Mouse (Mus musculus): Measurements from ENCODE around the gene Pde3a. TPM values are rescaled to one million over a fixed set of nuclear protein-coding genes. Genes with fewer than 3 reads are reported as not detected.

Pde3a gene
- polyA plus RNA-seq, 1 experiment from 2014 or later: 6.3 TPM

DNA sequence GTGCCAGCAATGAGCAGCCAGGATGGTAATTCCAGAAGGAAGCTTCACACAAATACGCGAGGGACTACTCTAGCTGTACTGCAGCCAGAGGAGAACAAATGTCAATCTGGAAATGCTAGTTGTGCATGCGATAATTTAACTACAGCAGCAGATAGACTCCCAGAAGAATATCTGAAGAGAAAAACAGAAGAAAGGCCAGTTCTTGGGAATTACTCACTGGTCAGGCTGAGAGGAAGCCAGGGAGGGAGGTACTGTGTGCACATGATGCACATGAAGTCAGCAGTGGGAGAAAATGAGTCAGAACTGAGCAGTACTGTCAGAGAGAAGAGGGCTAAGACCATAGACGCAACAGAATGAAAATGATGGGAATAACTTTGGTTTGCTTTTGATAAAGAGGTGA, 159.7 kb downstream of the Pde3a start:
- Histone ChIP-seq H3K36me3 (no peaks in the 10 kb centered on the region), H3K27ac (no peak overlapping the region), H3K9ac (no peak overlapping the region), H3K9me3 (no peaks in the 10 kb centered on the region), H3K4me1 (peaks cover 24% of the 10 kb centered on the region), H3K27me3 (no peaks in the 10 kb centered on the region), H3K4me2 (no peak overlapping the region), H3K4me3 (no peak overlapping the region)
- 89% methylated on average over 4 of the region's 4 CpGs for WGBS
- no peak for ATAC-seq (ENCODE audit: insufficient number of reproducible peaks, insufficient read depth, low FRiP score, low TSS enrichment, low read depth)

DNA sequence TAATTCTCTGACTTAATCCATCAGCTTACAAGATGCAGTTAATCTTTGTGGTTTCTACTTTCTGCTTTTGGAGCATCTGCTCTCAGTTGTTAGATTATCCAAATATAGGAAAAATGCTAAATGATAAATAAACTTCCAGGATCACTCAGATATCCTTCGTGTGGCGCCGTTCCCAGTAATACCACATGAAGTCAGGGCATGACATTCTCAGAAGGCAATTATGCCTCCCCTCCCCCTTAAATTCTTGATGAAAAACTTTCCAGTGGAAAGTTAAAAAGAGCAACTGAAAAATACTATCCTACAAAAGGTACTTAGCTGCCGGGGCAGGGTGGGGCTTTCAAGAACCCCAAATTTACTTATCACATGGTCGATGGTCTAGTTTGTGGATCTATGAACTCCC, 161.8 kb downstream of the Pde3a start:
- H3K4me1 ChIP-seq: peaks cover 13% of the 10 kb centered on the region
- H3K36me3 ChIP-seq: no peaks in the 10 kb centered on the region
- no peak overlapping the region for H3K27ac ChIP-seq
- no peaks in the 10 kb centered on the region for H3K27me3 ChIP-seq
- no peak overlapping the region for H3K9ac ChIP-seq
- no peak for ATAC-seq (ENCODE audit: insufficient number of reproducible peaks, insufficient read depth, low FRiP score, low TSS enrichment, low read depth)
- WGBS: 67% methylated on average over 5 of the region's 5 CpGs
- H3K4me2 ChIP-seq: no peak overlapping the region
- H3K4me3 ChIP-seq: no peak overlapping the region
- no peaks in the 10 kb centered on the region for H3K9me3 ChIP-seq

DNA sequence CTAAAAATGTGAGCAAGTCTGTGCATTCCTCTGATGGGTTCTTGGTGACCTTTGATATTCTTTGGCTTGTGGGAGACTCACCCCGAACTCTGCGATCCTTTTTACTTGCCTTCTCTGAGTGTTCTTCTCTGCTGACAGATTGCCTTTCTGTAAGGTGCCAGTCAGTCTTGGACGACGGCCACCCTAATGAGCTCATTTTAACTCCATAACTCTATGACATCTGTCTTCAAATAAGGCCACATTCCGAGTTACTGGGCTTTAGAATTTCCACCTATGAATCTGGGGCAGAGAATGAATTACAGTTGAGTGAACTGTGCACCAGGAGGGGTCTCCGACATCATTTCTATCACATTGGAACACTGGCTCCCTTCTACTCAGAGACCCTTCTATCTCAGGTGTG, 176.0 kb downstream of the Pde3a start:
- H3K9ac ChIP-seq: no peak overlapping the region
- 84% methylated on average over 6 of the region's 6 CpGs for WGBS
- no peak overlapping the region for H3K27ac ChIP-seq
- H3K4me3 ChIP-seq: no peak overlapping the region
- no peaks in the 10 kb centered on the region for H3K27me3 ChIP-seq
- H3K4me2 ChIP-seq: no peak overlapping the region
- no peaks in the 10 kb centered on the region for H3K4me1 ChIP-seq
- no peak for ATAC-seq (ENCODE audit: insufficient number of reproducible peaks, insufficient read depth, low FRiP score, low TSS enrichment, low read depth)
- H3K36me3 ChIP-seq: no peaks in the 10 kb centered on the region
- no peaks in the 10 kb centered on the region for H3K9me3 ChIP-seq

DNA sequence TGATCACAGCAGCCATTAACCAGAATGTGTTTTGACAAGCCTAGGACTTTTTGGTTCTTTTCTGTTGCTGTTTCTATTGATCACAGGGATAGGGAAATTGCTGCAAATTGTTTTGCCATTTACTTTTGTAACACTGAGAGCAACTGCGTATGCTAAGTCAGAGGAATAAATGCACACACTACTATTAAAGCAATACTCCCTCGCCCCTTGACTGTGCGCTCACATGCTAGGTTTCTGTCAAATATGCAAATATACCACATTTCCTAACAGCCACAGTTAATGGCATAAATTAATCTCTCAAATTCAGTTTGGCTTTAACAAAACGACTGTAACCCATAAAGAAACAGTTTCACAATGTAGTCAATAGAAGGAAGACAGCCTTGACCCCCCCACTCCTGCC, 179.5 kb downstream of the Pde3a start:
- WGBS: 76% methylated on average over 4 of the region's 4 CpGs
- Histone ChIP-seq H3K9ac (no peak overlapping the region), H3K4me2 (no peak overlapping the region), H3K27me3 (no peaks in the 10 kb centered on the region), H3K4me1 (no peaks in the 10 kb centered on the region), H3K4me3 (no peak overlapping the region), H3K27ac (no peak overlapping the region), H3K9me3 (no peaks in the 10 kb centered on the region), H3K36me3 (peaks cover 7% of the 10 kb centered on the region; the same call in 1 of the 2 replicates)
- no peak for ATAC-seq (ENCODE audit: insufficient number of reproducible peaks, insufficient read depth, low FRiP score, low TSS enrichment, low read depth)

DNA sequence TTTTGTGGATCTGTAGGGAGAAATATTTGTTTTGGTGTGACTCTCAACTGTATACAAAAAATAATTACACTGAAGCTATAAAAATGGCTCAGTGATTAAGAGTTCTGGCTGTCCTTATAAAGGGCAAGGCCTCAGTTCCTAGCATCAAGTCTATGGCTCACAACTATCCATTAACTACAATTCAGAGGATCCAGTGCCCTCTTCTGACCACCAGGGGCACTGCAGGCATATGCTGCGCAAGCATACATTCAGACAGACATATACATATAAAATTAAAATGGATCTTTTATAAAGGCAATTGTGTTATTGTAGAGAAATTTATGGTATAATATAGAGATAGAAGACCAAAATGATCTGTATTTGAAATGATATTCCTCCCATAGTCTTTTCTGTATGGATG, 181.1 kb downstream of the Pde3a start:
- H3K36me3 ChIP-seq: peaks cover 7% of the 10 kb centered on the region; the same call in 1 of the 2 replicates
- WGBS: 95% methylated on average over 1 of the region's 1 CpGs
- H3K4me2 ChIP-seq: no peak overlapping the region
- no peaks in the 10 kb centered on the region for H3K9me3 ChIP-seq
- no peak overlapping the region for H3K4me3 ChIP-seq
- H3K27me3 ChIP-seq: no peaks in the 10 kb centered on the region
- no peak overlapping the region for H3K27ac ChIP-seq
- ATAC-seq (ENCODE audit: insufficient number of reproducible peaks, insufficient read depth, low FRiP score, low TSS enrichment, low read depth): no peak
- no peak overlapping the region for H3K9ac ChIP-seq
- H3K4me1 ChIP-seq: peaks cover 13% of the 10 kb centered on the region

DNA sequence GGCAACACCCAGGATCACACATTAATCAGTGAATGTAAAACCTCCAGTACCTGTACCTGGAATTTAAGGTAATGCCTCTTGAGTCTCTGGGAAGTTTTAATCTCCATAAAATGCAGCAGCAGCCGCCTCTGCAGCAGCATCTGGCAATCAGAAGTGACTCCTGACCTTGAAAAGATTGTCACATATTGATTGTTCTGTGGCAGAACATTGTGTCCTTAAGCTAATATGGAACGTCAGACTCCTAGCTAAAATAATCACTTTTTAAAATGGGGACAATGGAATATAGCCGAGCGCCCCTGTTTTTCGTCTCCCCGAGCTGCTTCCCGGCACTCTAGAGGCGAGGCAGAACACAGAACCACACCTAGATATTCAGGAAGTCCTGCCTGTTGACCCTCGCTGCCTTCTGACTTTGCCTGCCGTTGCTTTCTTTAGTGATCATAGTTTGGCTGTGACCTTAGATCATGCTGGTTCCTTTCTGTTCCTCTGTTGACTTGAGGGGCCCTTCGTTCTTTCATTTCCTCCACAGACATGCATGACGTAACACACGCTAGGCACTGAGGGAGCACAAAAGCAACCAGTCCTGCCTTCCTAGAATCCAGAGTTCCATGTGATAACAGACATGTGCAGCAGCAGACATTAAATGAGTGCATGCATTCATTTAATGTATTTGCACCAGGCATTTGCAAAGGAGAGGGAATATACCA, 183.4 kb downstream of the Pde3a start:
- WGBS: 89% methylated on average over 13 of the region's 13 CpGs
- Histone ChIP-seq H3K9ac (no peak overlapping the region), H3K4me2 (no peak overlapping the region), H3K4me3 (no peak overlapping the region), H3K27ac (no peak overlapping the region), H3K36me3 (peaks cover 7% of the 10 kb centered on the region; the same call in 1 of the 2 replicates), H3K4me1 (peaks cover 15% of the 10 kb centered on the region), H3K27me3 (no peaks in the 10 kb centered on the region), H3K9me3 (no peaks in the 10 kb centered on the region)
- no peak for ATAC-seq (ENCODE audit: insufficient number of reproducible peaks, insufficient read depth, low FRiP score, low TSS enrichment, low read depth)

DNA sequence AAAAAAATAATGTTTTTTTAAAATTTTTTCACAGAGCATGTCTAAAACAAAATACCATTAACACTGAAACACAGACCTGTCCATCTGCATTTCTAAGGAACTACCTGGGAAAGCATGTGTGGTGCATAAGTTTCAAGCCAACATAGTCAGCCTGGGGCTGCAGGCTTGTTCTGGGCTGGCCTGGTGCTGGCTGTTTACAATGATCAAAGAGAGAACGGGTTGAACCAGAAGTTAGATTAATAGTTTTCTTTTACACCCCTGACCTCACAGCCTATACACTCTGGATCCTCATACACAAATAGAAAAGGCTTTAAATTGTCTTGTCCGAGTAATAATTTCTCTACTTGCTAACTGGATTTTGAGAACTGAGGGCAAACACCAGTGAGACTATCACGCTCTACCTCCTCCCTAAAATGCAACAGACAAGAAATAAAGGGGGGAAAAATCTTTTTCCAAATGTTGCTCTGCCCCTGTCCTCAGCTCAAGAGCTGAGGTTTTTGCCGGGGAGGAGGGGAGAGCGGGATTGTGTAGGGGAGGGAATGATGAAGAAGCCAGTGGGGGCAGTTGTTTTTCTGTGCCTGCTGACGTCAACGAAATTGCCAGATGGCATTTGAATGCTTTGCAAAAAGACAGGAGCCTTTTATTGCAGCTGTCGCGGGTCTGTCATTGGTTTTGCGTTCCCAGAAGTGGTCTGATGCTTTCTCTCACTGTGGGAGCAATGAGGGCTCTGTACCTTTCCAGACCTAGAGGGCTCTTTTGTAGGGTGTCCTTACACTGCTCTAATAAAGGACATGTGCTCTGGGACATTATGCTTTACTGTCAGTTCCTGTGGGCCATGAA, 185.1 kb downstream of the Pde3a start:
- H3K27ac ChIP-seq: peak overlapping the region; percentile 24; the same call in 1 of the 2 replicates
- ATAC-seq (ENCODE audit: insufficient number of reproducible peaks, insufficient read depth, low FRiP score, low TSS enrichment, low read depth): no peak
- H3K36me3 ChIP-seq: peaks cover 7% of the 10 kb centered on the region; the same call in 1 of the 2 replicates
- no peaks in the 10 kb centered on the region for H3K9me3 ChIP-seq
- no peak overlapping the region for H3K4me2 ChIP-seq
- peaks cover 15% of the 10 kb centered on the region for H3K4me1 ChIP-seq
- H3K27me3 ChIP-seq: no peaks in the 10 kb centered on the region
- H3K9ac ChIP-seq: no peak overlapping the region
- 24% methylated on average over 10 of the region's 10 CpGs for WGBS
- H3K4me3 ChIP-seq: no peak overlapping the region

DNA sequence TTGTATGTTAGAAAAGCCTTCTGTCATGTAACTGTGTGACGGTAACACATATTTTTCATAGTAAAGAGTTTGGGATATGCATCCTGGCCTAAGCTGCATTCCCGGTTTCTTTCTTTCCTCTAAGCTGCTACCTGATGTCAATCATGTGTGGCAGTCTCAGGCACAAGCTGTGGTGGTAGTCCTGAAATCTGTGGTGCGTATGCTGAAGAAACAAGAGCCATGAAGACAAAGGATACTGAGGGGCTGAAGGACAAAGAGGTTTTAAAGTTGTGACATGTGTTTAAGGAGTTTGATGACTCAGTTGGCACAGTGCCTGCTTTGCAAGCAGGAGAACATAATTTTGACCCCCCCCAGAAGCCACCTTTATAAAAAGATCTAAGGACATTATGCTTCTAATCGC, 186.1 kb downstream of the Pde3a start:
- H3K4me1 ChIP-seq: peaks cover 15% of the 10 kb centered on the region
- no peak overlapping the region for H3K4me2 ChIP-seq
- H3K9me3 ChIP-seq: no peaks in the 10 kb centered on the region
- H3K36me3 ChIP-seq: peaks cover 7% of the 10 kb centered on the region; the same call in 1 of the 2 replicates
- no peaks in the 10 kb centered on the region for H3K27me3 ChIP-seq
- ATAC-seq (ENCODE audit: insufficient number of reproducible peaks, insufficient read depth, low FRiP score, low TSS enrichment, low read depth): no peak
- 73% methylated on average over 4 of the region's 4 CpGs for WGBS
- H3K4me3 ChIP-seq: no peak overlapping the region
- H3K9ac ChIP-seq: no peak overlapping the region
- no peak overlapping the region for H3K27ac ChIP-seq

DNA sequence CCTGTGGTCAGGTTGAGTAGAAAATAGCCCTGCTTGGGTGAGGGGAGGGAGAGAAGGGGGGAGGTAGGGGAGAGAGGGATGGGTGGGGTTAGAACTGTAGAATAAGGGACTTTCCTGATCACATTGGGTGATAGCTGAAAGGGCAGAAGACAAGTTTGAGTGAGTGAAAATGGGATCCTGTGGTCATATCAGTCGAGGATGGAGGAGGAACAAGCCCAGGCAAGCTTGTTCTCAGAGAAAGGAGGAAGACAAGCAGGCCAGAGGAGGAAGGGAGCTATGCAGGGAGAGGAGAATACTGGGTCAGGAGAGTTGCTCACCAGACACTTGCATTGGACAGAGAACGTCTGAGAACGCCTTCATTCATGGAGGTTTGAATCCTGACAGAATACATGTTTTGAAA, 190.9 kb downstream of the Pde3a start:
- Histone ChIP-seq H3K4me3 (no peak overlapping the region), H3K27me3 (no peaks in the 10 kb centered on the region), H3K4me2 (no peak overlapping the region), H3K9me3 (no peaks in the 10 kb centered on the region), H3K4me1 (peaks cover 3% of the 10 kb centered on the region), H3K36me3 (no peaks in the 10 kb centered on the region), H3K9ac (no peak overlapping the region), H3K27ac (no peak overlapping the region)
- 73% methylated on average over 3 of the region's 3 CpGs for WGBS
- no peak for ATAC-seq (ENCODE audit: insufficient number of reproducible peaks, insufficient read depth, low FRiP score, low TSS enrichment, low read depth)

DNA sequence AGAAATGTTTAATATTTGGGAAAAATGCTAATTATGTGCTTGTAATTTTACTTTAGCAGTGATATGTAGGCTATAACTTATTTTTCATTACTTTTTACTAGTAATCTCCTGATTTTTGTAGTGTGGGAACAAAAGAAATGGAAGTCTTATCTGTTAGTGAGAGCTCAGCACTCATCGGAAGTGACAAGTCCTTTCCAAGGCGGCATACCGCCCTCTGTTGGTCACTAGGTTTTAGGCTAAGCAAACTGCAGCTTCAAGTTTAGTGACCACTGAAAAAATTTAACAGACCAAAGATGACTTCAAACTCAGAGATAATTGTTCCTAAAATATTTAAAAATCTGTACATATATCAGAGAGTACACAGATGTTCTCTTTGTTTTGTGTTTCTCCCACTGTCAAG, 198.5 kb downstream of the Pde3a start:
- no peak for ATAC-seq (ENCODE audit: insufficient number of reproducible peaks, insufficient read depth, low FRiP score, low TSS enrichment, low read depth)
- Histone ChIP-seq H3K9me3 (no peaks in the 10 kb centered on the region), H3K9ac (no peak overlapping the region), H3K4me1 (no peaks in the 10 kb centered on the region), H3K4me2 (no peak overlapping the region), H3K27me3 (no peaks in the 10 kb centered on the region), H3K27ac (no peak overlapping the region), H3K4me3 (no peak overlapping the region), H3K36me3 (no peaks in the 10 kb centered on the region)
- 4% methylated on average over 3 of the region's 3 CpGs for WGBS

DNA sequence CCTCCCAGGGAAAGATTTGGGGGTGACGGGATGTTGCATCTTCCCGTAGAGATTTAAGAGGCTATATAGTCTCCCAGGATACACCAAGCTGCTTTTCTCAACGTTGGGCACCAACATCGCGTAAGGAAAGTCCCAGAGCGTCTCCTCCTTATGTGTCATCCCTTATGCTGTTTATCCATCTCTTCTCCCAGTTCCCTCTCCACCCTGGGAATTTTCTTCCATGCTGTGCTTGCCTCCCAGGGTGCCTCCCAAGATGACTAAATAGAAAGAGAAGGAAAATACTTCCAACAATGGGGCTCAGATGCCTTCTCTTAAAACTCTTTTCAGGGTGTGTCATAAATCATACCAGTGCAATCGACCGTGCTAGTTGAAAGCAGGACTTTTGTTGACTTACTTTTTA, 199.8 kb downstream of the Pde3a start:
- Histone ChIP-seq H3K4me3 (no peak overlapping the region), H3K9me3 (no peaks in the 10 kb centered on the region), H3K4me2 (no peak overlapping the region), H3K9ac (no peak overlapping the region), H3K4me1 (no peaks in the 10 kb centered on the region), H3K27ac (no peak overlapping the region), H3K36me3 (no peaks in the 10 kb centered on the region), H3K27me3 (no peaks in the 10 kb centered on the region)
- WGBS: 77% methylated on average over 8 of the region's 8 CpGs
- ATAC-seq (ENCODE audit: insufficient number of reproducible peaks, insufficient read depth, low FRiP score, low TSS enrichment, low read depth): no peak

DNA sequence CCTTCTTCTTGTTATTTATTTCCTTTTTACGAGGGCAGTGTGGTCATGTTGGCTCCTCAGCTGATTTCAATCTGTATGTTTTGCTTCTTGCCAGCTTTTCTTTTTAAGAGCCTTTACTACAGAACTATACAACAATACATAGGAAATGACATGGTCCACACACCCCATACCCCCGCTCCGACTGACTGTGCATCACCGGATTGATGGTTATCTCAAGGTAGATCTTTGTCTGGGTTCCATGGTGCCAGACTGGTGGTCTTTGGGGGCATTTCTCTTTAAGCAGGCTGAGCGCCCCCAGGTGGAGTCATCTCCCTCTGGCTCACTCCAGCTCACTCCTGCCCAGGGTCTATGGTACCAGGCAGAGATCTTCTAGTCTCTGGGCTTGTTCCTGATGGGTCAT, 206.3 kb downstream of the Pde3a start:
- Histone ChIP-seq H3K27ac (no peak overlapping the region), H3K4me1 (0 out of 2 replicates have a peak, but pooled peaks cover 7% of the 10 kb centered on the region), H3K27me3 (no peaks in the 10 kb centered on the region), H3K4me2 (no peak overlapping the region), H3K9me3 (no peaks in the 10 kb centered on the region), H3K4me3 (no peak overlapping the region), H3K9ac (no peak overlapping the region), H3K36me3 (no peaks in the 10 kb centered on the region)
- no peak for ATAC-seq (ENCODE audit: insufficient number of reproducible peaks, insufficient read depth, low FRiP score, low TSS enrichment, low read depth)
- 70% methylated on average over 5 of the region's 5 CpGs for WGBS
